Mouse (Mus musculus) hematopoietic multipotent progenitor cell, adult 10-12 weeks (in vitro differentiated cells): ENCODE measurements around the gene Gm45337. TPM values are rescaled to one million over a fixed set of nuclear protein-coding genes. Genes with fewer than 3 reads are reported as not detected.

Experiments used
- polyA plus RNA-seq: library from polyadenylated mRNA; stranded (reverse); fragments of >175 nt; gene quantifications from 2 replicates; pipeline ENCODE4 v1.2.3, GENCODE M21; 2012; ENCODE audit warnings: low replicate concordance

Gene Gm45337
- not detected in 2 replicates for polyA plus RNA-seq

GRCm38 (mm10) chr7:142144507-142144906 is at the start of gene Gm45337:
TSS of gene Gm45337 (minus strand) at chr7:142144607.

DNA sequence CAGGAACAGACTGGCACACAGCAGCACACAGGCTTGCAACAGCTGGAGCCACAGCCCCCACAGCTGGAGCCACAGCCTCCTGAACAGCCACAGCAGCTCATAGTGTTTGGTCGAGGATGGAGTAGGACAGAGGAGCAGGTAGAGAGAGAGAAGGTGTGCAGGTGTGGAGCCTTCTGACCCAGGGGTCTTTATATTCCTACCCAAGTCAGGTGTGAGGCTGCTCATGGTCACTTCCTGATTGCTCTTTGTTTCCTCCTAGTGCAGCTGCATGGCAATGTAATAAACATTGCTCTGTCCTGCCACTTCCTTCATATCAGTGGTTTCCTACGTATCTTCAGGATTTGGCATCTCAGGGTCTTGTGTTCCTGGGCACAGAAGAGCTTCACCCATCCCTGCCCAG is 45.9 kb upstream of the Gm45337 start, which contains the start of gene Gm10153:
Gene Gm10153 (minus strand): TSS at position 101 of the 400 bp plus-strand sequence.

DNA sequence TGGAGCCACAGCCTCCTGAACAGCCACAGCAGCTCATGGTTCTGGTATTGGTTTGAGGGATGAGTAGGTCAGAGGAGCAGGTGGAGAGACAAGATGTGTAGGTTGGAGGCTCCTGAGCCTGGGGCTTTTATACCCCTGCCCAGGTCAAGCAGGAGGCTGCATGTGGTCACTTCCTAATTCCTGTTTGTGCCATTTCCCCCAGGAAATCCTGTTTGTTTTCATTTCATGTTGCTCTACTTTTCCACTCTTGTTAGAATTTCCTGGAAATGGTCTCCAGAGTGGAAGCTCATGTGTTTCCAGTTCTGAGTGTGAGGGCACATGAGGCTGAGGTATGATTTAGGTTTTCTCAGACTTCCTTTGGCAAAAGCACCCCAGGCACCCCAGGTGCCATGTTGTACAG is 31.5 kb upstream of the Gm45337 start, which contains the start of gene Krtap5-2:
Gene Krtap5-2 (minus strand): TSS at position 101 of the 400 bp plus-strand sequence.

GRCm38 (mm10) chr7:142165639-142166038 is 21.2 kb upstream of the Gm45337 start, which contains the start of gene Gm4553:
TSS of gene Gm4553 (minus strand) at chr7:142165739.

DNA sequence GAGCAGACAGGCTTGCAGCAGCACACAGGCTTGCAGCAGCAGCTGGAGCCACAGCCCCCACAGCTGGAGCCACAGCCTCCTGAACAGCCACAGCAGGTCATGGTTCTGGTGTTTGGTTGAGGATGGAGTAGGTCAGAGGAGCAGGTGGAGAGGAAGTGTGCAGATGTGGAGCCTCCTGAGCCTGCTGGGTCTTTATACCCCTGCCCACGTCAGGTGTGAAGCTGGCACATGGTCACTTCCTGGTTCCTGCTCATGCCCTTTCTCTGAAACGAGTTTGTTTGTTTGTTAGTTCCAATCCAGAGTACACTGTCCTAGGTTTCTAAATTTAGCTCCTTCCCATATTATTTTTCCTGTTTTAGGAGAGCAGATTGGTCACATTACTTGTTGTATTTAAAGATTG is 12.6 kb upstream of the Gm45337 start, which contains the start of gene Gm29735:
Gene Gm29735 (minus strand): TSS at position 101 of the 400 bp plus-strand sequence.

GRCm38 (mm10) chr7:142135934-142136333 is 8.5 kb downstream of the Gm45337 start, which contains the start of gene Gm39115:
TSS of gene Gm39115 (minus strand) at chr7:142136034.

DNA sequence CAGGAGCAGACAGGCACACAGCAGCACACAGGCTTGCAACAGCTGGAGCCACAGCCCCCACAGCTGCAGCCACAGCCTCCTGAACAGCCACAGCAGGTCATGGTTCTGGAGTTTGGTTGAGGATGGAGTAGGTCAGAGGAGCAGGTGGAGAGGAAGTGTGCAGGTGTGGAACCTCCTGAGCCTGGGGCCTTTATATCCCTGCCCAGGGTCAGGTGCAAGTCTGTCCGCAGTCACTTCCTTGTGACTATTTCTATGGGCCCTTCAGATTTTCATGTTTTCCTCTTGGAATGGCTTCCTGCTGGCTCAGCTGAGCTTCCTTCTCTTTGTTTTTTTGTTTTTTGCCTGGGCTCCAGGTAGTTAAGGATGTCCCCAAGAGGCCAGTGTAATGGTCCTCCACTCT is 23.8 kb downstream of the Gm45337 start, which contains the start of gene Gm45618:
Gene Gm45618 (minus strand): TSS at position 101 of the 400 bp plus-strand sequence.

DNA sequence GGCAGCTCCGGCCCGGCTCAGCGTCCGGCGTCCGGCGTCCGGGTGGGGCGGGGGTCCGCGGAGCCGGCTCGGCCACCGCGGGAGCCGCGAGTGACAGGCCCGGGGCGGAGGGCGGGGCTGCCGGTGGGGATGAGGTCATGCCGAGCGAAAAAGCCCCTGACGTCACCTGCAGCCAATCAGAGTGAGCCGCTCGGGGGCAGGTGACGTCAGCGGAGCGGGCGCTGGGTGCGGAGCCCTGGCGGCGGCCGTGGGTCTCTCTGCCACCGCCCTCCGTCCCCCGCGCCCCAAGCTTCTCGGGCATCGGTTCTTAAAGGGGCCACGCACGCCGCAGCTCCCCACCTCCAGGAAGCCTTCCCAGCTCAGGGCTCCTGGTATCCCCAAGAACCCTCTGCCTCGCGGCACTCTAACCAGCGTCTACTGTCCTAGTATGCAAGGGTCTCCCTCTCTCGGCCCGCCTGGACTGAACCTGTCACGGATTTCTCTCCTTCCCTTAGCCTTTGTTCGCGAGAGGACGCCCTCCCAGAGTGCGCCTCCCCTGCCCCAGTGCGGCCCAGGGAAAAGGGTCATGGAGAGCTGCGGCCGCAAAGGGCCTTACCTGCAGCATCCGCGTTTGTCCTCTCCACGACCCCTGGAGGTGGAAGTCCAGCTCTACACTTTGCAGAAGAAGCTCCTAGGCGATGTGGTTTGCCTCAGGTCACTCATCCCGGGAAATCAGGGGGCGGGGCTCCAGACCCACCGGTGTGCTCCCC is 49.0 kb downstream of the Gm45337 start, which contains the start of gene Dusp8:
Gene Dusp8 (minus strand): TSS at position 661 of the 749 bp plus-strand sequence.

Other genes with a start within 250 kb of the Gm45337 start
- gene Tollip, start 226.1 kb downstream of the Gm45337 start, polyA plus RNA-seq, result 46.2 and 87.7 TPM in 2 replicates
- 0.05 and 0.15 TPM in 2 replicates for gene Brsk2, start 194.9 kb downstream of the Gm45337 start, polyA plus RNA-seq
- gene Mob2, start 83.5 kb downstream of the Gm45337 start, polyA plus RNA-seq, result 11.6 and 41.1 TPM in 2 replicates
- 0.27 and 1.8 TPM in 2 replicates for gene Dusp8, start 48.8 kb downstream of the Gm45337 start, polyA plus RNA-seq
- gene Gm45618, start 23.9 kb downstream of the Gm45337 start, polyA plus RNA-seq, result not detected in 2 replicates
- not detected in 2 replicates for gene Gm39115, start 8.6 kb downstream of the Gm45337 start, polyA plus RNA-seq
- gene Gm29735, start 12.5 kb upstream of the Gm45337 start, polyA plus RNA-seq, result not detected in 2 replicates
- gene Gm4553, start 21.1 kb upstream of the Gm45337 start, polyA plus RNA-seq, result not detected in 2 replicates
- gene Krtap5-2, start 31.4 kb upstream of the Gm45337 start, polyA plus RNA-seq, result not detected in 2 replicates
- gene Gm10153, start 45.8 kb upstream of the Gm45337 start, polyA plus RNA-seq, result not detected in 2 replicates
- not detected in 2 replicates for gene Krtap5-3, start 56.8 kb upstream of the Gm45337 start, polyA plus RNA-seq
- not detected in 2 replicates for gene Gm7579, start 67.3 kb upstream of the Gm45337 start, polyA plus RNA-seq
- gene Krtap5-5, start 85.4 kb upstream of the Gm45337 start, polyA plus RNA-seq, result not detected in 2 replicates
- not detected in 2 replicates for gene Gm40460, start 96.5 kb upstream of the Gm45337 start, polyA plus RNA-seq
- not detected in 2 replicates for gene Gm2431, start 113.7 kb upstream of the Gm45337 start, polyA plus RNA-seq
- gene Gm4559, start 129.8 kb upstream of the Gm45337 start, polyA plus RNA-seq, result not detected in 2 replicates
- not detected in 2 replicates for gene Krtap5-1, start 152.5 kb upstream of the Gm45337 start, polyA plus RNA-seq
- not detected in 2 replicates for gene Krtap5-4, start 158.9 kb upstream of the Gm45337 start, polyA plus RNA-seq
- gene Ifitm10, start 229.1 kb upstream of the Gm45337 start, polyA plus RNA-seq, result 41.9 and 231 TPM in 2 replicates
- gene Gm49369, start 238.1 kb upstream of the Gm45337 start, polyA plus RNA-seq, result 54.8 and 139 TPM in 2 replicates
- gene Ctsd, start 243.4 kb upstream of the Gm45337 start, polyA plus RNA-seq, result 105 and 131 TPM in 2 replicates